Mouse (Mus musculus) CH12.LX (cell line): ENCODE measurements around the gene Mrpl23. TPM values are rescaled to one million over a fixed set of nuclear protein-coding genes. Genes with fewer than 3 reads are reported as not detected.

Experiments used
- DNase-seq: peaks from one replicate; pipeline ENCODE4 v3.0.0-alpha.2; 2013; ENCODE audit errors: extremely low read depth
- H3K27ac ChIP-seq: 2 replicates; pipeline ENCODE4 v1.5.1; 2012; ENCODE audit warnings: low read depth, mild to moderate bottlenecking, control low read depth, moderate library complexity; ENCODE audit not compliant: insufficient read depth
- H3K27me3 ChIP-seq: replicated peaks from 2 replicates; pipeline ENCODE3; 2012; ENCODE audit warnings: inconsistent platforms
- H3K36me3 ChIP-seq, 2 experiments: replicated peaks in 1 of 2; 2 replicates each; pipeline versions ENCODE3 to v1.6.1; 2012; ENCODE audit warnings: inconsistent platforms in 1 of 2, low read length in 1 of 2, mild to moderate bottlenecking in 1 of 2, mixed read lengths in 1 of 2, moderate library complexity in 1 of 2; ENCODE audit not compliant: control insufficient read depth in 1 of 2, insufficient read depth in 1 of 2
- H3K4me1 ChIP-seq, 2 experiments: 2 replicates each; pipeline ENCODE4 v1.6.1; 2012; ENCODE audit warnings: inconsistent platforms in 1 of 2, moderate library complexity in 1 of 2; ENCODE audit not compliant: insufficient read depth in 2 of 2, control insufficient read depth in 1 of 2
- H3K4me2 ChIP-seq: 2 replicates; pipeline ENCODE4 v1.6.1; 2012; ENCODE audit warnings: low read depth, mild to moderate bottlenecking, control low read depth; ENCODE audit not compliant: poor library complexity, insufficient read depth, severe bottlenecking
- H3K4me3 ChIP-seq, 3 experiments: fragments of 150-350 bp in 1 of 3; sonication (generic) in 1 of 3; replicated peaks in 1 of 3; 2 replicates each; pipeline versions ENCODE3 to v1.5.1; 2011 to 2012; ENCODE audit warnings: low read depth in 2 of 3, low read length in 2 of 3, mild to moderate bottlenecking in 2 of 3, moderate library complexity in 2 of 3, control low read depth in 1 of 3, improper control_type of control experiment in 1 of 3, inconsistent platforms in 1 of 3, mixed read lengths in 1 of 3; ENCODE audit not compliant: poor library complexity in 1 of 3
- H3K79me2 ChIP-seq: replicated peaks from 2 replicates; pipeline ENCODE4 v1.6.1; 2012; ENCODE audit warnings: mild to moderate bottlenecking, moderate library complexity; ENCODE audit not compliant: control insufficient read depth, poor library complexity, insufficient read depth, severe bottlenecking; ENCODE audit errors: extremely low read depth
- H3K9ac ChIP-seq: 2 replicates; pipeline ENCODE4 v1.6.1; 2012; ENCODE audit warnings: low read depth, mild to moderate bottlenecking, control low read depth, moderate library complexity; ENCODE audit not compliant: insufficient read depth
- H3K9me3 ChIP-seq: replicated peaks from 2 replicates; pipeline ENCODE3; 2012; ENCODE audit warnings: low read length, inconsistent platforms, mixed read lengths
- BHLHE40 ChIP-seq: IDR thresholded peaks from 2 replicates; pipeline ENCODE4 v1.6.1; 2011; ENCODE audit warnings: mild to moderate bottlenecking, low read depth, low read length, improper control_type of control experiment
- CHD1 ChIP-seq: IDR thresholded peaks from 2 replicates; pipeline ENCODE4 v1.6.1; 2012; ENCODE audit warnings: low read depth, low read length, improper control_type of control experiment, inconsistent platforms
- CHD2 ChIP-seq: IDR thresholded peaks from 2 replicates; pipeline ENCODE4 v1.6.1; 2011; ENCODE audit warnings: low read length, improper control_type of control experiment
- CTCF ChIP-seq, 2 experiments: IDR thresholded peaks in 1 of 2; conservative IDR thresholded peaks in 1 of 2; 2 replicates each; pipeline ENCODE4 v1.5.1; 2011 to 2012; ENCODE audit warnings: low read depth in 2 of 2, low read length in 2 of 2, improper control_type of control experiment in 1 of 2, inconsistent platforms in 1 of 2, mild to moderate bottlenecking in 1 of 2, moderate library complexity in 1 of 2
- HCFC1 ChIP-seq: IDR thresholded peaks from 2 replicates; pipeline ENCODE4 v1.6.1; 2012; ENCODE audit warnings: low read depth, mild to moderate bottlenecking, inconsistent platforms, low read length, improper control_type of control experiment
- JUND ChIP-seq: conservative IDR thresholded peaks from 2 replicates; pipeline ENCODE4 v1.6.1; 2011; ENCODE audit warnings: low read depth, low read length, improper control_type of control experiment
- KAT2A ChIP-seq: IDR thresholded peaks from 2 replicates; pipeline ENCODE4 v1.6.1; 2012; ENCODE audit warnings: low read length, improper control_type of control experiment, inconsistent platforms; ENCODE audit not compliant: insufficient replicate concordance
- MAFK ChIP-seq: IDR thresholded peaks from 2 replicates; pipeline ENCODE4 v1.6.1; 2011; ENCODE audit warnings: low read length, improper control_type of control experiment; ENCODE audit not compliant: insufficient replicate concordance
- MAX ChIP-seq: IDR thresholded peaks from 2 replicates; pipeline ENCODE4 v1.6.1; 2011; ENCODE audit warnings: low read length, improper control_type of control experiment
- MAZ ChIP-seq: IDR thresholded peaks from 2 replicates; pipeline ENCODE4 v1.6.1; 2012; ENCODE audit warnings: low read depth, mild to moderate bottlenecking, inconsistent platforms, low read length, improper control_type of control experiment, moderate library complexity
- MEF2A ChIP-seq: IDR thresholded peaks from 2 replicates; pipeline ENCODE4 v1.6.1; 2014; ENCODE audit warnings: low read depth, mild to moderate bottlenecking, inconsistent platforms, low read length, improper control_type of control experiment, borderline replicate concordance
- NELFE ChIP-seq: IDR thresholded peaks from 2 replicates; pipeline ENCODE4 v1.6.1; 2011; ENCODE audit warnings: low read depth, low read length, improper control_type of control experiment
- NRF1 ChIP-seq: IDR thresholded peaks from 2 replicates; pipeline ENCODE4 v1.6.1; 2014; ENCODE audit warnings: low read depth, mild to moderate bottlenecking, inconsistent platforms, low read length, improper control_type of control experiment, moderate library complexity
- PAX5 ChIP-seq: IDR thresholded peaks from 2 replicates; pipeline ENCODE4 v1.6.1; 2012; ENCODE audit warnings: low read length, inconsistent platforms, mixed read lengths
- RCOR1 ChIP-seq: conservative IDR thresholded peaks from 2 replicates; pipeline ENCODE4 v1.6.1; 2012; ENCODE audit warnings: low read depth, mild to moderate bottlenecking, inconsistent platforms, low read length, improper control_type of control experiment
- SIN3A ChIP-seq: IDR thresholded peaks from 2 replicates; pipeline ENCODE4 v1.6.1; 2012; ENCODE audit warnings: low read length, improper control_type of control experiment, inconsistent platforms
- TBP ChIP-seq: conservative IDR thresholded peaks from 2 replicates; pipeline ENCODE4 v1.6.1; 2011; ENCODE audit warnings: low read depth, low read length, improper control_type of control experiment
- UBTF ChIP-seq: IDR thresholded peaks from 2 replicates; pipeline ENCODE4 v1.6.1; 2012; ENCODE audit warnings: low read depth, mild to moderate bottlenecking, inconsistent platforms, low read length, improper control_type of control experiment, moderate library complexity
- USF1 ChIP-seq: IDR thresholded peaks from 2 replicates; pipeline ENCODE4 v1.6.1; 2014; ENCODE audit warnings: low read depth, mild to moderate bottlenecking, inconsistent platforms, low read length, improper control_type of control experiment
- ZC3H11A ChIP-seq: IDR thresholded peaks from 2 replicates; pipeline ENCODE4 v1.6.1; 2012; ENCODE audit warnings: low read depth, mild to moderate bottlenecking, inconsistent platforms, low read length, improper control_type of control experiment
- ZKSCAN1 ChIP-seq: IDR thresholded peaks from 2 replicates; pipeline ENCODE4 v1.6.1; 2012; ENCODE audit warnings: low read depth, inconsistent platforms, low read length, improper control_type of control experiment, borderline replicate concordance
- ZMIZ1 ChIP-seq: IDR thresholded peaks from 2 replicates; pipeline ENCODE4 v1.6.1; 2012; ENCODE audit warnings: low read depth, mild to moderate bottlenecking, inconsistent platforms, low read length, improper control_type of control experiment
- dilution Hi-C: fragments of 300-500 bp; cut with MboI; formaldehyde crosslinking; loops from 2 replicates; pipeline ENCODE4 v1.14.3; 2020; ENCODE audit warnings: low sequenced_read_pairs; ENCODE audit not compliant: extremely low pct_unique_long_range_greater_than_20kb, extremely low pct_ligation_motif_present
- in situ Hi-C: fragments of 300-500 bp; cut with MboI; formaldehyde crosslinking; loops from 3 replicates; pipeline ENCODE4 v1.14.3; 2019; ENCODE audit warnings: low sequenced_read_pairs, low pct_ligation_motif_present, low pct_unique_long_range_greater_than_20kb, mixed read lengths
- polyA plus RNA-seq: library from polyadenylated mRNA; unstranded; fragments of >175 nt; gene quantifications from 2 replicates; pipeline ENCODE4 v1.2.1, GENCODE M21; 2012; ENCODE audit warnings: low read depth; ENCODE audit not compliant: insufficient read length
- total RNA-seq, 2 experiments: library from RNA; depleted of rRNA; stranded (reverse); fragments of 300-350 nt in 1 of 2; fragments of >200 nt in 1 of 2; gene quantifications; 2 replicates each; pipeline ENCODE4 v1.2.3; 2012 to 2014

The Mrpl23 gene
- total and polyA plus RNA-seq, 3 experiments = 8.3 to 71.2 (median 70.8) TPM

- Histone ChIP-seq H3K4me2 (no peak overlapping the region), H3K4me3 (no peak overlapping the region), H3K4me1 (no peaks in the 10 kb centered on the region), H3K79me2 (no peaks in the 10 kb centered on the region), H3K27ac (no peak overlapping the region), H3K27me3 (peaks cover 95% of the 10 kb centered on the region), H3K9me3 (no peaks in the 10 kb centered on the region), H3K9ac (no peak overlapping the region), H3K36me3 (no peaks in the 10 kb centered on the region)
- no peak for TF ChIP-seq KAT2A
- no peak for TF ChIP-seq BHLHE40
- TF ChIP-seq NRF1 = no peak
- no peak for TF ChIP-seq SIN3A
- no peak for TF ChIP-seq MEF2A
- TF ChIP-seq ZMIZ1 = no peak
- no peak for TF ChIP-seq TBP
- no peak for TF ChIP-seq UBTF
- TF ChIP-seq USF1 = no peak
- TF ChIP-seq JUND = no peak
- no peak for TF ChIP-seq HCFC1
- TF ChIP-seq NELFE = no peak
- TF ChIP-seq CHD2 = no peak
- no peak for TF ChIP-seq RCOR1
- no peak for TF ChIP-seq ZKSCAN1
- no peak for TF ChIP-seq MAFK
- TF ChIP-seq CHD1 = no peak
- TF ChIP-seq CTCF (conservative IDR thresholded peaks at IDR 0.05 in 1 of 2, IDR thresholded peaks at IDR 0.05 in 1 of 2; ENCODE audit: low read depth in 2 of 2, low read length in 2 of 2) = no peak
- no peak for TF ChIP-seq MAX
- no peak for TF ChIP-seq MAZ
- dilution Hi-C loops (no loop called here), in situ Hi-C loops (no loop called here)
- no peak for DNase-seq
Observed at GRCm38 (mm10) chr7:142563168-142563567, 30.7 kb downstream of the Mrpl23 start.

- no peaks in the 10 kb centered on the region for H3K36me3 ChIP-seq
- no peak overlapping the region for H3K27ac ChIP-seq
- in situ Hi-C loops = no loop called here
- no peaks in the 10 kb centered on the region for H3K79me2 ChIP-seq
- no peaks in the 10 kb centered on the region for H3K9me3 ChIP-seq
- no peak overlapping the region for H3K9ac ChIP-seq
- TF ChIP-seq ZC3H11A = no peak
- no peak for TF ChIP-seq PAX5
- no peak overlapping the region for H3K4me3 ChIP-seq
- H3K4me2 ChIP-seq = no peak overlapping the region
- H3K4me1 ChIP-seq = no peaks in the 10 kb centered on the region
- no peak for DNase-seq
- peaks cover 95% of the 10 kb centered on the region for H3K27me3 ChIP-seq
- dilution Hi-C loops = no loop called here
Observed at GRCm38 (mm10) chr7:142564955-142565643, 32.6 kb downstream of the Mrpl23 start.
